Mouse (Mus musculus) frontal cortex, adult (tissue): Measurements from ENCODE around the gene Mup9.
"Not testable (repeated sequence)": the region's sequence is repeated elsewhere in the genome, so short reads cannot be mapped to it uniquely, and the experiment has no call there.

Source experiments
- ATAC-seq: cut with Nextera tagmentation; 2 replicates; pipeline ENCODE4 v1.9.2; 2017; ENCODE audit warnings: mild to moderate bottlenecking, moderate library complexity, mixed read lengths; ENCODE audit not compliant: low TSS enrichment

Mup9 gene

DNA sequence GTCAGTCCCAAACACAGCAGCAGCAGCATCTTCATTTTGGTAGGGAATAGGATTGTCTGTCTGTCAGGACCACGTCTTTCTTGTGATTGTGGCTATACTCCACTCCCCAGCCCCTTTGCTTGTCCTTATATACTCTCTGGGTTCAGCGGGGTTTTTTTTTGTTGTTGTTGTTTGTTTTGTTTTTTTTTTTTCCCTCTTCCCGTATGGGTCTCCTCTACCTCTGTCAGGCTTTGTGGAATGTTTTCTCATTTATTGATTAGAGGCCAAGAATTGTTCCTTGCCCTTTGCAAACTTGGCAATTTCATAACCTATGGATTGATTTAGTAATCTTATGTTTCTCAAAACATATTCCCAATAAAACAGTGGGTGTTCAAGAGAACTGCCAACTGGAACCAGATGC, at the start of gene Mup9:
Gene Mup9, minus strand, starts transcription at position 101 of the 400 bp plus-strand sequence.
- ATAC-seq, result not testable (repeated sequence)
